Mouse (Mus musculus) CH12F3 (cell line): ENCODE results near the gene Suco.

ENCODE experiments used
- in situ Hi-C: fragments of 300-500 bp; cut with MboI; formaldehyde crosslinking; loops from 2 replicates; pipeline ENCODE4 v1.14.3; 2020; ENCODE audit warnings: low sequenced_read_pairs

Suco gene

GRCm38 (mm10) chr1:161895014-161895413 is 18.5 kb upstream of the Suco start:
- in situ Hi-C loops, result no loop called here

- in situ Hi-C loops, result no loop called here
These were observed 18.1 kb upstream of the Suco start for GRCm38 (mm10) chr1:161894553-161894952.

- in situ Hi-C loops, result no loop called here
These were observed 17.6 kb upstream of the Suco start for GRCm38 (mm10) chr1:161894126-161894525.

- in situ Hi-C loops, result no loop called here
These were observed 12.3 kb upstream of the Suco start for GRCm38 (mm10) chr1:161888823-161889222.

- in situ Hi-C loops, result no loop called here
These were observed 11.3 kb upstream of the Suco start for GRCm38 (mm10) chr1:161887679-161888260.

- in situ Hi-C loops, result no loop called here
These were observed 9.3 kb upstream of the Suco start for GRCm38 (mm10) chr1:161885762-161886161.

- in situ Hi-C loops, result loop anchor here (10.0 kb wide), 1 partner anchor 87 kb away; the partner anchor contains the start of gene Pigc
These were observed 1.2 kb upstream of the Suco start for GRCm38 (mm10) chr1:161877580-161878142.

GRCm38 (mm10) chr1:161875706-161876552 is 553 bp downstream of the Suco start:
- in situ Hi-C loops, result loop anchor here (10.0 kb wide), 1 partner anchor 89 kb away; the partner anchor contains the start of gene Pigc

GRCm38 (mm10) chr1:161869422-161869821 is 7.1 kb downstream of the Suco start:
- in situ Hi-C loops, result no loop called here

- in situ Hi-C loops, result no loop called here
These were observed 8.1 kb downstream of the Suco start for GRCm38 (mm10) chr1:161868413-161868812.

- in situ Hi-C loops, result no loop called here
These were observed 12.7 kb downstream of the Suco start for GRCm38 (mm10) chr1:161863742-161864141.

- in situ Hi-C loops, result no loop called here
These were observed 17.2 kb downstream of the Suco start for GRCm38 (mm10) chr1:161859248-161859647.

- in situ Hi-C loops, result loop anchor here (25.0 kb wide), 1 partner anchor 886 kb away; no protein-coding TSS in a partner anchor
These were observed 49.8 kb downstream of the Suco start for GRCm38 (mm10) chr1:161826677-161827076.

- in situ Hi-C loops, result no loop called here
These were observed 67.1 kb downstream of the Suco start for GRCm38 (mm10) chr1:161809428-161809827.

GRCm38 (mm10) chr1:161808980-161809379 is 67.5 kb downstream of the Suco start:
- in situ Hi-C loops, result no loop called here

- in situ Hi-C loops, result no loop called here
These were observed 71.9 kb downstream of the Suco start for GRCm38 (mm10) chr1:161804541-161804971.

GRCm38 (mm10) chr1:161801321-161801720 is 75.2 kb downstream of the Suco start:
- in situ Hi-C loops, result no loop called here

GRCm38 (mm10) chr1:161800256-161800655 is 76.2 kb downstream of the Suco start:
- in situ Hi-C loops, result no loop called here

- in situ Hi-C loops, result no loop called here
These were observed 76.7 kb downstream of the Suco start for GRCm38 (mm10) chr1:161799791-161800190.

- in situ Hi-C loops, result no loop called here
These were observed 77.6 kb downstream of the Suco start for GRCm38 (mm10) chr1:161798866-161799265.

GRCm38 (mm10) chr1:161794447-161795211 is 81.9 kb downstream of the Suco start:
- in situ Hi-C loops, result no loop called here
